Mouse (Mus musculus) lung, postnatal 0 days (tissue): Measurements from ENCODE around the gene Olfr935. TPM values are rescaled to one million over a fixed set of nuclear protein-coding genes. Genes with fewer than 3 reads are reported as not detected.

Experiments
- ATAC-seq: fragments of 200-750 bp; cut with Nextera tagmentation; 2 replicates; pipeline ENCODE4 v1.8.0; 2017; ENCODE audit warnings: moderate library complexity
- DNase-seq: peaks from one replicate; pipeline ENCODE4 v3.0.0-alpha.2; 2016; ENCODE audit warnings: low spot score
- H3K27ac ChIP-seq: fragments of 300-500 bp; sonication (generic); 2 replicates; pipeline ENCODE4 v1.5.1; 2014; ENCODE audit warnings: antibody characterized with exemption, mild to moderate bottlenecking, low read length, mixed read lengths
- H3K27me3 ChIP-seq: fragments of 300-500 bp; sonication (generic); replicated peaks from 2 replicates; pipeline ENCODE4 v1.6.1; 2014; ENCODE audit warnings: low read length, mixed read lengths; ENCODE audit not compliant: insufficient read depth
- H3K36me3 ChIP-seq: fragments of 300-500 bp; sonication (generic); 2 replicates; pipeline ENCODE4 v1.6.1; 2014; ENCODE audit warnings: low read length, mixed read lengths; ENCODE audit not compliant: insufficient read depth
- H3K4me1 ChIP-seq: fragments of 300-500 bp; sonication (generic); 2 replicates; pipeline ENCODE4 v1.6.1; 2014; ENCODE audit warnings: antibody characterized with exemption, low read depth, low read length, mixed read lengths; ENCODE audit not compliant: insufficient read depth
- H3K4me2 ChIP-seq: fragments of 300-500 bp; sonication (generic); replicated peaks from 2 replicates; pipeline ENCODE4 v1.6.1; 2014; ENCODE audit warnings: low read depth, mild to moderate bottlenecking, low read length, moderate library complexity, mixed read lengths
- H3K4me3 ChIP-seq: fragments of 300-500 bp; sonication (generic); 2 replicates; pipeline ENCODE4 v1.5.1; 2014; ENCODE audit warnings: low read depth, low read length
- H3K9ac ChIP-seq: fragments of 300-500 bp; sonication (generic); replicated peaks from 2 replicates; pipeline ENCODE4 v1.6.1; 2014; ENCODE audit warnings: low read depth, mild to moderate bottlenecking
- H3K9me3 ChIP-seq: fragments of 300-500 bp; sonication (generic); 2 replicates; pipeline ENCODE4 v1.6.1; 2016; ENCODE audit warnings: low read length, mixed read lengths
- CTCF ChIP-seq: IDR thresholded peaks from 2 replicates; pipeline ENCODE4 v1.5.1; 2016; ENCODE audit warnings: antibody characterized with exemption, mild to moderate bottlenecking
- EP300 ChIP-seq: IDR thresholded peaks from 2 replicates; pipeline ENCODE4 v1.6.1; 2016; ENCODE audit warnings: antibody characterized with exemption, mild to moderate bottlenecking, control low read depth
- WGBS: fragments of 180-500 bp; shearing (Covaris S2); extraction: QIAGEN DNeasy Blood & Tissue Kit; methylation state at CpG from one replicate; pipeline ENCODE4 v1.1.7; 2014; 5-methylcytosine and 5-hydroxymethylcytosine counted together
- microRNA-seq: library from miRNA; unstranded; fragments of <30 nt; microRNA quantifications from one replicate; pipeline ENCODE4, GENCODE M21; 2016
- polyA plus RNA-seq: library from polyadenylated mRNA; unstranded; fragments of >200 nt; fragmentation: Nextera tagmentation; extraction: Ambion mirVana; gene quantifications from 2 replicates; pipeline ENCODE4 v1.2.1, GENCODE M21; 2015

Olfr935 gene
- not detected in 2 replicates for polyA plus RNA-seq

- H3K36me3 ChIP-seq = no peaks in the 10 kb centered on the region
- H3K9me3 ChIP-seq = no peaks in the 10 kb centered on the region
- DNase-seq (no peak), ATAC-seq (no peak)
- 73% methylated on average over 2 of the region's 2 CpGs for WGBS
- H3K4me2 ChIP-seq = no peak within 1 kb of the TSS
- no peaks in the 10 kb centered on the region for H3K27me3 ChIP-seq
- H3K9ac ChIP-seq = no peak within 1 kb of the TSS
- no peaks in the 10 kb centered on the region for H3K4me1 ChIP-seq
- H3K27ac ChIP-seq = no peak within 1 kb of the TSS
- no peak within 1 kb of the TSS for H3K4me3 ChIP-seq
- no peak for TF ChIP-seq CTCF
- TF ChIP-seq EP300 = no peak
Observed at GRCm38 (mm10) chr9:38999583-38999982, at the start of gene Olfr935. Gene Olfr935 (minus strand): TSS chr9:38999683.

GRCm38 (mm10) chr9:39023277-39023676 lies 23.8 kb upstream of the Olfr935 start, which contains the start of gene Olfr146:
Gene Olfr146 (minus strand): TSS chr9:39023377.
- ATAC-seq (no peak), DNase-seq (no peak)
- H3K27me3 ChIP-seq = no peaks in the 10 kb centered on the region
- no peaks in the 10 kb centered on the region for H3K36me3 ChIP-seq
- no peak within 1 kb of the TSS for H3K4me2 ChIP-seq
- 42% methylated on average over 1 of the region's 1 CpGs for WGBS
- no peak for TF ChIP-seq CTCF
- TF ChIP-seq EP300 = no peak
- no peak within 1 kb of the TSS for H3K9ac ChIP-seq
- no peaks in the 10 kb centered on the region for H3K9me3 ChIP-seq
- H3K4me3 ChIP-seq = no peak within 1 kb of the TSS
- H3K4me1 ChIP-seq = no peaks in the 10 kb centered on the region
- H3K27ac ChIP-seq = no peak within 1 kb of the TSS

- DNase-seq (no peak), ATAC-seq (no peak)
- Histone ChIP-seq H3K4me2 (no peak within 1 kb of the TSS), H3K27me3 (no peaks in the 10 kb centered on the region), H3K36me3 (no peaks in the 10 kb centered on the region), H3K27ac (no peak within 1 kb of the TSS), H3K9me3 (no peaks in the 10 kb centered on the region), H3K4me1 (no peaks in the 10 kb centered on the region), H3K9ac (no peak within 1 kb of the TSS), H3K4me3 (no peak within 1 kb of the TSS)
- WGBS = 82% methylated on average over 2 of the region's 2 CpGs
- TF ChIP-seq CTCF (no peak), EP300 (no peak)
Observed at GRCm38 (mm10) chr9:38988215-38988614, 11.3 kb downstream of the Olfr935 start, which contains the start of gene Olfr934. Gene Olfr934 (minus strand): TSS chr9:38988315.

GRCm38 (mm10) chr9:38972013-38972412 lies 27.5 kb downstream of the Olfr935 start, which contains the start of gene Olfr933:
Gene Olfr933 (plus strand): TSS chr9:38972313.
- H3K27me3 ChIP-seq = no peaks in the 10 kb centered on the region
- H3K4me2 ChIP-seq = no peak within 1 kb of the TSS
- no peak within 1 kb of the TSS for H3K9ac ChIP-seq
- no peaks in the 10 kb centered on the region for H3K9me3 ChIP-seq
- H3K4me1 ChIP-seq = no peaks in the 10 kb centered on the region
- TF ChIP-seq CTCF (no peak), EP300 (no peak)
- no peak for DNase-seq
- WGBS = 66% methylated on average over 4 of the region's 4 CpGs
- H3K4me3 ChIP-seq = no peak within 1 kb of the TSS
- H3K27ac ChIP-seq = no peak within 1 kb of the TSS
- ATAC-seq = no peak
- no peaks in the 10 kb centered on the region for H3K36me3 ChIP-seq

GRCm38 (mm10) chr9:38954124-38954416 lies 45.4 kb downstream of the Olfr935 start:
- Histone ChIP-seq H3K27me3 (no peaks in the 10 kb centered on the region), H3K36me3 (no peaks in the 10 kb centered on the region), H3K4me1 (no peaks in the 10 kb centered on the region), H3K9me3 (no peaks in the 10 kb centered on the region), H3K9ac (no peak overlapping the region), H3K4me2 (no peak overlapping the region), H3K27ac (no peak overlapping the region), H3K4me3 (no peak overlapping the region)
- ATAC-seq (no peak), DNase-seq (no peak)
- 70% methylated on average over 4 of the region's 4 CpGs for WGBS
- TF ChIP-seq CTCF = no peak
- TF ChIP-seq EP300 = no peak

GRCm38 (mm10) chr9:38953401-38954123 lies 45.9 kb downstream of the Olfr935 start:
- DNase-seq = no peak
- H3K4me1 ChIP-seq = no peaks in the 10 kb centered on the region
- H3K27me3 ChIP-seq = no peaks in the 10 kb centered on the region
- H3K36me3 ChIP-seq = no peaks in the 10 kb centered on the region
- no peak for ATAC-seq
- TF ChIP-seq CTCF (no peak), EP300 (no peak)
- 64% methylated on average over 7 of the region's 7 CpGs for WGBS
- no peak overlapping the region for H3K4me2 ChIP-seq
- H3K9me3 ChIP-seq = no peaks in the 10 kb centered on the region
- H3K27ac ChIP-seq = no peak overlapping the region
- H3K4me3 ChIP-seq = no peak overlapping the region
- no peak overlapping the region for H3K9ac ChIP-seq

Small RNAs within 50 kb of the gene (microRNA-seq; reads per million reads assigned to microRNA genes)
- not detected for gene Gm25529

Other genes with a start within 250 kb of the Olfr935 start
- 0.14 and 0.17 TPM in 2 replicates for gene Olfr920, start 247.4 kb downstream of the Olfr935 start, polyA plus RNA-seq
- not detected in 2 replicates for gene Olfr921, start 226.6 kb downstream of the Olfr935 start, polyA plus RNA-seq
- gene Olfr922, start 185.1 kb downstream of the Olfr935 start, polyA plus RNA-seq = not detected in 2 replicates
- gene Olfr923, start 173.1 kb downstream of the Olfr935 start, polyA plus RNA-seq = not detected in 2 replicates
- gene Olfr924, start 155.2 kb downstream of the Olfr935 start, polyA plus RNA-seq = not detected in 2 replicates
- gene Olfr26, start 144.6 kb downstream of the Olfr935 start, polyA plus RNA-seq = not detected in 2 replicates
- not detected in 2 replicates for gene Olfr926, start 122.6 kb downstream of the Olfr935 start, polyA plus RNA-seq
- gene Olfr930, start 69.9 kb downstream of the Olfr935 start, polyA plus RNA-seq = not detected in 2 replicates
- gene Olfr933, start 27.4 kb downstream of the Olfr935 start, polyA plus RNA-seq = not detected in 2 replicates
- gene Olfr934, start 11.4 kb downstream of the Olfr935 start, polyA plus RNA-seq = not detected in 2 replicates
- not detected in 2 replicates for gene Olfr146, start 23.7 kb upstream of the Olfr935 start, polyA plus RNA-seq
- not detected in 2 replicates for gene Olfr937, start 65.3 kb upstream of the Olfr935 start, polyA plus RNA-seq
- not detected in 2 replicates for gene Olfr938, start 79.2 kb upstream of the Olfr935 start, polyA plus RNA-seq
- gene Olfr27, start 128.4 kb upstream of the Olfr935 start, polyA plus RNA-seq = not detected in 2 replicates
- gene Olfr943, start 166.6 kb upstream of the Olfr935 start, polyA plus RNA-seq = not detected in 2 replicates
- not detected in 2 replicates for gene Olfr944, start 202.2 kb upstream of the Olfr935 start, polyA plus RNA-seq